Mouse (Mus musculus): ENCODE results near the gene Usp49.
"Not testable (repeated sequence)": the region's sequence is repeated elsewhere in the genome, so short reads cannot be mapped to it uniquely, and the experiment has no call there.

Gene Usp49

GRCm38 (mm10) chr17:47609182-47609581 is 21.3 kb upstream of the Usp49 start:
- DNase-seq (ENCODE audit: low spot score in 2 of 2) = no peak

GRCm38 (mm10) chr17:47610849-47611660 is 19.4 kb upstream of the Usp49 start, which contains the start of the genes Bysl, Med20 and Gm20517:
Bysl (minus strand) TSS chr17:47611492.
Med20 (plus strand) TSS chr17:47611582.
Gm20517 (plus strand) TSS chr17:47611589.
- peak; percentile 98 for DNase-seq (ENCODE audit: low spot score in 2 of 2)

GRCm38 (mm10) chr17:47611661-47611982 is 18.9 kb upstream of the Usp49 start:
- no peak for DNase-seq (ENCODE audit: low spot score in 2 of 2)

- DNase-seq (ENCODE audit: low spot score in 2 of 2) = no peak
Measured at GRCm38 (mm10) chr17:47614018-47614417, 16.5 kb upstream of the Usp49 start.

- no peak for DNase-seq (ENCODE audit: low spot score in 2 of 2)
Measured at GRCm38 (mm10) chr17:47616119-47616518, 14.4 kb upstream of the Usp49 start.

GRCm38 (mm10) chr17:47616652-47617051 is 13.8 kb upstream of the Usp49 start:
- DNase-seq (ENCODE audit: low spot score in 2 of 2) = no peak

- DNase-seq (ENCODE audit: low spot score in 2 of 2) = no peak
Measured at GRCm38 (mm10) chr17:47617605-47618307, 12.7 kb upstream of the Usp49 start.

DNA sequence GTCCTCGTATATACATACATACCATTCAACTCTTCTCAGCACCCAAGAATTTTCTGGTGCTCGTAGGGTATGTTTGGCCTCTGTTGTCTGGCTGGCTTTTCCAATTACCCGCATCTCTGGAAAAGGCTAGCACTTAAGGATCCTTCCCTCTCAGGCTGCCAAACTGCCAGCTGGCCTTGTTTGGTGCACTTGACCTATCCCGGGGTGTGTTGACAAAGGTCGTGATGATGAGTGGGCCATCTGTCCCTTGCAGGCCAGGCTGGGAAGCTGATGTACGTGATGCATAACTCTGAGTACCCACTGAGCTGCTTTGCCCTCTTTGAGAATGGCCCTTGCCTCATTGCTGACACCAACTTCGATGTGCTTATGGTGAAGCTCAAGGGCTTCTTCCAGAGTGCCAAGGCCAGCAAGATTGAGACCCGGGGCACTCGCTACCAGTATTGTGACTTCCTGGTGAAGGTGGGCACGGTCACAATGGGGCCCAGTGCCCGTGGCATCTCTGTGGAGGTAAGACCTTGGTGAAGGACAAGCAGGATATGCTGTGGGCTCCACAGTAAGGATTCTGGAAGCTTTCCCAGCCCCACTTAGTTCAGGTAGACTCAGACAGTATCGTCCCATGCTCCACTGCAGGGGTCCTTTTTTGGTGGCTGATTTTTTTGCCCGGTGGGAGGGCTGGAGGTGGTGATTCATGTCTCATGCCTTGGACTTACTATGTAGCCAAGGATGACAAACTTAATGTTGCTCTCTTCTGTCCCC is 11.8 kb upstream of the Usp49 start:
- DNase-seq (ENCODE audit: low spot score in 2 of 2) = no peak

GRCm38 (mm10) chr17:47622912-47623554 is 7.5 kb upstream of the Usp49 start:
- peak in 1 of 2 experiments; percentile 20 for DNase-seq (ENCODE audit: low spot score in 2 of 2)

- not testable (repeated sequence) for DNase-seq (ENCODE audit: low spot score in 2 of 2)
Measured at GRCm38 (mm10) chr17:47624572-47624971, 5.9 kb upstream of the Usp49 start.

GRCm38 (mm10) chr17:47625088-47625487 is 5.4 kb upstream of the Usp49 start:
- DNase-seq (ENCODE audit: low spot score in 2 of 2) = no peak

DNA sequence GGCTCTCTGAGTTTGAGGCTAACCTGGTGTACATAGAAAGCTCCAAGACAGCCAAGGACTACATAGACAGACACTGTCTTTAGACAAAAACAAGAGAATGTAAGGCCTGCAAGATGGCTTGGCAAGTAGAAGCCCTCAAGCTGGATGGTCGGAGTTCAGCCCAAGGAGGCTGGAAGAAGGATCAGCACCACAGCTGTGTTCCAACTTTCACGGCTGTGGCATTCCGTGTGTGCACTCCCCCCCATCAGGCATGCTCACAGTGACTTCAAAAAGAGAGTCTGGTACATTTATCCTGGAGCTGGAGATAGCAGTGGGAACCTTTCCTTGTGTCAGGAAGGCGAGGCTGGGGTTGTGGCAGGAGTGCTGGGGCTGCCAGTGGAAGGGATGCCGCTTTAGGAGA is 4.5 kb upstream of the Usp49 start:
- DNase-seq (ENCODE audit: low spot score in 2 of 2) = no peak

DNA sequence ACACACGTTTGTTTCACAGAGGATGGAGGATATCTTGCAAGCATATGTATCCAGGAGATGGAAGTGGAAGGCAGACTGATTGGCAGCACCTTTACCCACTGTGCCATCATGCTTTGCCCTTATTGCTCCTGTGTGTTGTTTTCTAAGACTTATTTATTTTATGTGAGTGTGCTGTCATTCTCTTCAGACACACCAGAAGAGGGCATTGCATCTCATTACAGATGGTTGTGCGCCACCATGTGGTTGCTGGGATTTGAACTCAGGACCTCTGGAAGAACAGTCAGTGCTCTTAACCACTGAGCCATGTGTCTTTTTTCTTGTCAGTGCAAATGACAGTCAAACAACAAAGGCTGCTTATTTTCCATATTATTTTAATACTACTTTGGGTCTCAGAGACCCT is 2.7 kb upstream of the Usp49 start:
- no peak for DNase-seq (ENCODE audit: low spot score in 2 of 2)

- DNase-seq (ENCODE audit: low spot score in 2 of 2) = peak; percentile 96 to 97
Measured at GRCm38 (mm10) chr17:47628851-47629676, 1.4 kb upstream of the Usp49 start.

- peak; percentile 68 to 78 for DNase-seq (ENCODE audit: low spot score in 2 of 2)
Measured at GRCm38 (mm10) chr17:47629717-47630677, 493 bp upstream of the Usp49 start.

DNA sequence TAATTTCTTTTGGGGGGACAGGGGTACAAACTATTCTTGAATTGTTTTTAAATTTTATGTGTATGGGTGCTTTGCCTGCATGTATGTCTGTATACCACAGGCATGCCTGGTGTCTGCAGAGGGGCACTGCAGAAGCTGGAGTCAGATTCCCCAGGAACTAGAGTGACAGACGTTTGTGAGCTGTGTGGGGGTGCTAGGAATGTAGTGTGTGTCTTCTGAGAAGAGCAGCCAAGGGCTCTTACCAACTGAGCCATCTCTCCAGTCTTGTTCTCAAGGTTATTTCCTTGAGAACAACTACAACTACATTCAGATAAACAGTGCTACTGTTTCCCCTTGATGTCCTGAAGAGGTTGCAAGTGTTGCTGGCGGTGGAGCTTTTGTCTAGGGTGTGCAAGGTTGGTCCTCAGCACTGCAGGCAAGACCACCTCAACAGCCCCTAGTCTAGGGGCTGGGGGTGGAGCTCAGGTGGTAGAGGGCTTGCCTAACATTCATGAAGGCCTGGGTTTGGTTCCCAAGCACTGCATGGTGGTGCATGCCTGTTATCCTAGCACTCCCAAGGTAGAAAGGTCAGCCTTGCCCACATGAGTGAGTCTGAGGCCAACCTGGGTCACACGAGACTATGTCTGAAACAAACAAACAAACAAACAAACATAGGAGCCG is 1.8 kb downstream of the Usp49 start:
- DNase-seq (ENCODE audit: low spot score in 2 of 2) = no peak

DNA sequence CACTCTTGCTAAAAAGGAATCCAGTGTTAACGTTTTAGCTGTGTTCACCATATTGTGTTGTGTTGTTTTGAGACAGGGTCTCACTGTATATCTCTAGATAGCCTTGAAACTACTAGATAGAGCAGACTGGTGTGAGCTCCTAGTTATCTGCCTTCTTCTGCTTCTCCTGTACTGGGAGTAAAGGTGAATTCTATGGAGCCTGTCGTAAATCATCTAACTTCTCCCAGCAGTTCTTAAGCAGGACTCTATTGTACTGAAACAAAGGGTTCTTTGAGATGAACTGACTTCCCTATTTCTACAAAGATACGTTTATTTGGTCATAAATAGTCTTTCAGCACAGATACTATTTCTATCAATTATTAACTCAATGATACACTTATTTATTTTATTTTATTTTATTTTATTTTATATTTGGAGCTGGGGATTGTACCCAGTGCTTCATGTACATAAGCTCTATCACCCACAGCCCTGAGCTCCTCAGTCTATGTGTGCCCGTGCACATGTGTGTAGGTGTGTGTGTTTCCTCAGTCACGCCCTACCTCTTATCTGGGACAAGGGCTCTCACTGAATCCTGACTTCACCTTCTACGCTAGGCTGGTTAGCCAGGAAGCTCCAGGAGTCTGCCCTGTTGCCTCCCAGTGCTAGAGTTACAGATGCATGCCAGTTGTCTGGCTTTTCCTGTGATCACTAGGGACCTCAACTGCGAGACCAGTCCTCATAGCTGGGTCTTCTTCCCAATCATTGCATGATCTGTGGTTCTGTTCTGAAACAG is 3.7 kb downstream of the Usp49 start:
- no peak for DNase-seq (ENCODE audit: low spot score in 2 of 2)

GRCm38 (mm10) chr17:47642992-47643391 is 12.5 kb downstream of the Usp49 start:
- no peak for DNase-seq (ENCODE audit: low spot score in 2 of 2)

Data from right cerebral cortex, postnatal 10 days (tissue).